Mouse (Mus musculus): ENCODE data around the gene Tmem181a. TPM values are rescaled to one million over a fixed set of nuclear protein-coding genes. Genes with fewer than 3 reads are reported as not detected.
"Not testable (repeated sequence)": the region's sequence is repeated elsewhere in the genome, so short reads cannot be mapped to it uniquely, and the experiment has no call there.

Gene Tmem181a
- total and polyA plus RNA-seq, 2 experiments from 2014 or later = 59.0 to 71.9 TPM

GRCm38 (mm10) chr17:6304891-6305290 lies 48.2 kb downstream of the Tmem181a start:
- H3K4me3 ChIP-seq (ENCODE audit: low read depth, low read length); H3K27ac ChIP-seq (ENCODE audit: low read depth, low read length); ATAC-seq; H3K4me2 ChIP-seq (ENCODE audit: low read depth); H3K36me3 ChIP-seq (ENCODE audit: insufficient read depth); H3K9ac ChIP-seq; DNase-seq; H3K27me3 ChIP-seq (ENCODE audit: insufficient read depth, low read length); H3K9me3 ChIP-seq (ENCODE audit: low read length); H3K4me1 ChIP-seq (ENCODE audit: insufficient read depth): not testable (repeated sequence)
- 93% methylated on average over 5 of the region's 6 CpGs for WGBS

DNA sequence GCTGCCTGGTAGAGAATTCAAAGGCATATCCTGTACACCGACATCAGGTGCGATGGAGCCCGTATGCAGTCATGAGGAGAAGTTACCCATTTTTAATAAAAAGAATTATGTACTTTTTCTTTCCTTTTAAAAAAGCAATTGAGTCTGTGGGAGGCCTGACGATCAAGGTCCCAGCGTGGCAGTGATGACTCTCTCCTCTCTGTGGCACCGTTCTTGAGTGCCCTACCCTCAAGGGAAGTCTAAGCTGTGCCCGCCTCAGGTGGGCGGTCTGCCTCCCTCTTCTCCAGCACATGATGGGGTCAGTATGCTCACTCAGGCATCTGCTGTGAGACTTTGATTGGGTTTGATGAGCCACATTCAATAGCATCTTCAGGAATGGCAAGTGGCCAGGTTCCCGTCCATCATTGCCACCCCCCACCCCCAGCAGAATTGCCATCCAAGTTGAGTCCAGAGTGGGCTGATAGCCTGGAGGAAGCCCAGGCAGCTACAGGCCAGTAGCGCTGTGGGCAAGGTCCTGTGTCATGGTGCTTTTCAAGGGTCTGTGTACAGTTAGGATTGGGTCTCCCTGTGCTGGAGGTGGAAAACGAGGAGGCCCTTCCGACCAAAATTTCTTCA lies 49.1 kb downstream of the Tmem181a start:
- not testable (repeated sequence) for DNase-seq
- 87% methylated on average over 12 of the region's 12 CpGs for WGBS

DNA sequence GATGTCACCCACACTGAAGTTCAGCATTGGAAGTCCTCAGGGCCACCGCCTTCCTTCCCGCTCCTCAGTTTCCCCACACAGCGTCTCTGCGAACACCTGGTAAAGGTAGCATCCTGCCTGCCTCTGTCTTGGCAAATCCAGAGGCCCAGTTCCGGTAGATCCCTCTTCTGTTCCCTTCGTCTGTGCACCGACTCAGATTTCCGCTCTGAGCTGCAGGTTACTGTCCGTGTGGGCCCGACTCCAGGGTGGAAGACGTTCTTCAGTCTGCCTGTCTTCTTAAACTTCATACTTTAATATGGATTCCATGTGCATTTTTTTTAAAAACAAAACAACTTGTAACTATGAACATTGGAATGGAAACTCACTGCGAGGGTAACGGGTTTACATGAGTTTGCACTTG lies 49.8 kb downstream of the Tmem181a start:
- not testable (repeated sequence) for H3K9me3 ChIP-seq (ENCODE audit: low read length); DNase-seq; H3K27me3 ChIP-seq (ENCODE audit: insufficient read depth, low read length); H3K9ac ChIP-seq; H3K4me2 ChIP-seq (ENCODE audit: low read depth); H3K4me1 ChIP-seq (ENCODE audit: insufficient read depth); H3K27ac ChIP-seq (ENCODE audit: low read depth, low read length); H3K36me3 ChIP-seq (ENCODE audit: insufficient read depth); H3K4me3 ChIP-seq (ENCODE audit: low read depth, low read length); ATAC-seq
- 95% methylated on average over 9 of the region's 13 CpGs for WGBS

More for the DNA sequence above, 49.1 kb downstream of the Tmem181a start:
- H3K27ac ChIP-seq (ENCODE audit: low read depth, low read length); H3K9me3 ChIP-seq (ENCODE audit: low read length); H3K4me3 ChIP-seq (ENCODE audit: low read depth, low read length); H3K9ac ChIP-seq; H3K36me3 ChIP-seq (ENCODE audit: insufficient read depth); H3K4me1 ChIP-seq (ENCODE audit: insufficient read depth); ATAC-seq; H3K4me2 ChIP-seq (ENCODE audit: low read depth); H3K27me3 ChIP-seq (ENCODE audit: insufficient read depth, low read length): not testable (repeated sequence)

DNA sequence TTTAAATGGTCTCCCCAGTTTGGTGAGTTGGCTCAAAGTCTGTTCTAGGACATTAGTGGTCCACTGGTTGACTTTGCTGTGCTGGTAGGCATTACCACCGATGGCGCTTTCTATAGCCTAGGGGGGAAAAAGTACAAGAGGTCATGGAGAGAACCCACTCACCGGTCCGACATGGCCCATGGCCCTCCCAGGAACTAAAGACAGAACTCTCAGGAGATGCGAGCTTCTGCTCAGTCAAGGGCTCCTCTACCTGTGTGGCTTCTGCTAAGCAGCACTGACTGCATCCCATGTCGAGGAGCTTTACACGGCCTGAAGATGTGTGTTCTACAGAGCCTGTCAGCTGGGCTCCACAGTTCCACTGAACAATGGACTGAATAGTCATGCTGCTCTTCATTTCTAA lies 55.1 kb downstream of the Tmem181a start:
- ATAC-seq; H3K4me3 ChIP-seq (ENCODE audit: low read depth, low read length): not testable (repeated sequence)

DNA sequence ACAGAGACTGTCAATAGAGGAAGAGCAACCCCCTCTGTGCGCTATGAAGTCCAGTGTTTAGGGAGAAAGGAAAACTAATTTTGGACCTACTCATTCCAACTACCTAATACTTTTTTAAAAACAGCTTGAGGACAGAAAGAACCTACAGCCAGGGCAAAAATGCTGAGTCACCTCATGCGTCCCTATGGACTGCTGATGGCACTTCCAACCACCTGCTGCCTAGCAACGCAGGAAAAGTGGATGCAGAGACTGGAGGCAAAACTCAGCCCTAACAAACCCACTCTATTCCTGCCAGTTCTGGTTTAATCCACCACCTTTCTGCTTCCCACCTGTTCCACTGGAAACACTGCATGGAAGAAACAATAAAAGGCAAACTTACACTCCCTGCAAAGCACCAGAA lies 56.1 kb downstream of the Tmem181a start:
- not testable (repeated sequence) for H3K4me1 ChIP-seq (ENCODE audit: insufficient read depth); ATAC-seq; H3K4me2 ChIP-seq (ENCODE audit: low read depth); DNase-seq; H3K27me3 ChIP-seq (ENCODE audit: insufficient read depth, low read length); H3K36me3 ChIP-seq (ENCODE audit: insufficient read depth); H3K9ac ChIP-seq; H3K27ac ChIP-seq (ENCODE audit: low read depth, low read length); H3K9me3 ChIP-seq (ENCODE audit: low read length); H3K4me3 ChIP-seq (ENCODE audit: low read depth, low read length)
- WGBS = 64% methylated on average over 3 of the region's 3 CpGs

More for the DNA sequence above, 55.1 kb downstream of the Tmem181a start:
- H3K27ac ChIP-seq (ENCODE audit: low read depth, low read length); H3K36me3 ChIP-seq (ENCODE audit: insufficient read depth); H3K4me2 ChIP-seq (ENCODE audit: low read depth); H3K4me1 ChIP-seq (ENCODE audit: insufficient read depth); DNase-seq; H3K27me3 ChIP-seq (ENCODE audit: insufficient read depth, low read length); H3K9me3 ChIP-seq (ENCODE audit: low read length); H3K9ac ChIP-seq: not testable (repeated sequence)
- 92% methylated on average over 7 of the region's 7 CpGs for WGBS

- 94% methylated on average over 2 of the region's 3 CpGs for WGBS
Measured at GRCm38 (mm10) chr17:6314493-6314892, 57.8 kb downstream of the Tmem181a start.

GRCm38 (mm10) chr17:6315706-6316105 lies 59.0 kb downstream of the Tmem181a start:
- not testable (repeated sequence) for H3K9ac ChIP-seq; H3K4me2 ChIP-seq (ENCODE audit: low read depth); H3K27ac ChIP-seq (ENCODE audit: low read depth, low read length); H3K9me3 ChIP-seq (ENCODE audit: low read length); DNase-seq; H3K36me3 ChIP-seq (ENCODE audit: insufficient read depth); H3K27me3 ChIP-seq (ENCODE audit: insufficient read depth, low read length); H3K4me3 ChIP-seq (ENCODE audit: low read depth, low read length); ATAC-seq; H3K4me1 ChIP-seq (ENCODE audit: insufficient read depth)
- 19% methylated on average over 2 of the region's 4 CpGs for WGBS

More at GRCm38 (mm10) chr17:6314493-6314892, 57.8 kb downstream of the Tmem181a start:
- not testable (repeated sequence) for H3K4me3 ChIP-seq (ENCODE audit: low read depth, low read length); H3K27ac ChIP-seq (ENCODE audit: low read depth, low read length); H3K4me1 ChIP-seq (ENCODE audit: insufficient read depth); DNase-seq; H3K4me2 ChIP-seq (ENCODE audit: low read depth); H3K27me3 ChIP-seq (ENCODE audit: insufficient read depth, low read length); H3K36me3 ChIP-seq (ENCODE audit: insufficient read depth); ATAC-seq; H3K9me3 ChIP-seq (ENCODE audit: low read length); H3K9ac ChIP-seq

GRCm38 (mm10) chr17:6316379-6317126 lies 59.9 kb downstream of the Tmem181a start:
- not testable (repeated sequence) for H3K4me1 ChIP-seq (ENCODE audit: insufficient read depth); H3K27me3 ChIP-seq (ENCODE audit: insufficient read depth, low read length); H3K27ac ChIP-seq (ENCODE audit: low read depth, low read length); H3K9me3 ChIP-seq (ENCODE audit: low read length); H3K36me3 ChIP-seq (ENCODE audit: insufficient read depth)
- Histone ChIP-seq H3K9ac (peak overlapping the region; percentile 45), H3K4me2 (ENCODE audit: low read depth) (peak overlapping the region; percentile 52), H3K4me3 (ENCODE audit: low read depth, low read length) (peak overlapping the region; percentile 33)
- 3% methylated on average over 37 of the region's 38 CpGs for WGBS
- DNase-seq (peak; percentile 44), ATAC-seq (peak; percentile 28; the same call in 1 of the 2 replicates)

- not testable (repeated sequence) for H3K36me3 ChIP-seq (ENCODE audit: insufficient read depth); H3K4me1 ChIP-seq (ENCODE audit: insufficient read depth); H3K27me3 ChIP-seq (ENCODE audit: insufficient read depth, low read length); H3K9me3 ChIP-seq (ENCODE audit: low read length); H3K27ac ChIP-seq (ENCODE audit: low read depth, low read length)
- peak within 1 kb of the TSS; percentile 33 for H3K4me3 ChIP-seq (ENCODE audit: low read depth, low read length)
- ATAC-seq = peak; percentile 66
- peak within 1 kb of the TSS; percentile 45 for H3K9ac ChIP-seq
- WGBS = 9% methylated on average over 22 of the region's 23 CpGs
- DNase-seq = peak; percentile 91
- H3K4me2 ChIP-seq (ENCODE audit: low read depth) = peak within 1 kb of the TSS; percentile 52
Measured at GRCm38 (mm10) chr17:6317339-6317985, 60.8 kb downstream of the Tmem181a start, which contains the start of gene Dynlt1a. Dynlt1a (minus strand) TSS chr17:6317500.
